Mouse (Mus musculus): ENCODE measurements around the gene Prkar2b.

GRCm38 (mm10) chr12:32009267-32009984 lies 51.7 kb downstream of the Prkar2b start:
- TF ChIP-seq TAL1 (IDR thresholded peaks at IDR 0.05; ENCODE audit: low read length) (no peak), GATA1 (IDR thresholded peaks at IDR 0.05; ENCODE audit: low read length) (no peak)

Data from erythroblast, embryonic 14.5 days (primary cell).